Mouse (Mus musculus): ENCODE data around the gene Sfxn2.

DNA sequence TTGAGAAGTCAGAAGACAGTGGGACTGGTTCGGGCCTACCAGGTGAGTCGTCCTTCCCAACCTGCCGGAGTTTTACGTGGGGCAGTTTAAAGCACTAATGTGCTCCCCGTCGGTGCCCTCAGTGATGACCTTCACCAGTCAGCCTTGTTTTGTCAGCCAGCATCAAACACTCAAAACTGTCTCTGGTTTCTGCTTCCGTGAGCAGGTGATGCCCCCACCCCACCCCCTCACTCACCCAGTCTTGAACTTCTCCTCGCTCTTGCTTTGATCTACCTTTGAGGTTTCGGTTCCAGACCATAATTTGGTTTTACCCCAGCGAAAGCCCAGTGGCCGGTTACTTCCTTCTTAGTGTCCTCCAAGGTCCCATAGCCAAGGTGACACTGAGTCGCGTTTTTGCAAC is 33.6 kb downstream of the Sfxn2 start:
- no peak for TF ChIP-seq CTCF (IDR thresholded peaks at IDR 0.05)
- TF ChIP-seq EP300 (IDR thresholded peaks at IDR 0.05; ENCODE audit: insufficient read depth, low read depth, low read length): no peak
